Mouse (Mus musculus) cerebellum, postnatal 25 days (tissue): Measurements from ENCODE around the gene Rab11fip4.

Experiments used
- DNase-seq, 2 experiments: peaks; one replicate each; pipeline ENCODE4 v3.0.0; 2021; ENCODE audit warnings: mixed read lengths in 2 of 2

The Rab11fip4 gene

GRCm38 (mm10) chr11:79714743-79715110 is 123.7 kb downstream of the Rab11fip4 start:
- no peak for DNase-seq

- no peak for DNase-seq
Observed at GRCm38 (mm10) chr11:79715316-79715715, 124.3 kb downstream of the Rab11fip4 start.

GRCm38 (mm10) chr11:79715733-79716452 is 124.9 kb downstream of the Rab11fip4 start:
- DNase-seq = no peak

GRCm38 (mm10) chr11:79716453-79716749 is 125.4 kb downstream of the Rab11fip4 start:
- DNase-seq = no peak

- DNase-seq = no peak
Observed at GRCm38 (mm10) chr11:79717271-79717670, 126.3 kb downstream of the Rab11fip4 start.

- no peak for DNase-seq
Observed at GRCm38 (mm10) chr11:79717801-79718200, 126.8 kb downstream of the Rab11fip4 start.

GRCm38 (mm10) chr11:79718202-79718601 is 127.2 kb downstream of the Rab11fip4 start:
- DNase-seq = no peak

GRCm38 (mm10) chr11:79718829-79719346 is 127.9 kb downstream of the Rab11fip4 start:
- no peak for DNase-seq

- no peak for DNase-seq
Observed at GRCm38 (mm10) chr11:79720737-79721136, 129.7 kb downstream of the Rab11fip4 start.

- no peak for DNase-seq
Observed at GRCm38 (mm10) chr11:79722811-79723210, 131.8 kb downstream of the Rab11fip4 start.

- no peak for DNase-seq
Observed at GRCm38 (mm10) chr11:79725005-79725404, 134.0 kb downstream of the Rab11fip4 start.

GRCm38 (mm10) chr11:79729231-79730047 is 138.4 kb downstream of the Rab11fip4 start:
- peak; percentile 88 to 92 for DNase-seq

GRCm38 (mm10) chr11:79730462-79730861 is 139.4 kb downstream of the Rab11fip4 start:
- no peak for DNase-seq

GRCm38 (mm10) chr11:79731476-79731875 is 140.5 kb downstream of the Rab11fip4 start:
- no peak for DNase-seq

GRCm38 (mm10) chr11:79733013-79733412 is 142.0 kb downstream of the Rab11fip4 start:
- no peak for DNase-seq

- no peak for DNase-seq
Observed at GRCm38 (mm10) chr11:79736232-79737006, 145.4 kb downstream of the Rab11fip4 start.

- no peak for DNase-seq
Observed at GRCm38 (mm10) chr11:79737126-79737697, 146.2 kb downstream of the Rab11fip4 start.

GRCm38 (mm10) chr11:79737865-79738502 is 147.0 kb downstream of the Rab11fip4 start:
- no peak for DNase-seq

GRCm38 (mm10) chr11:79738725-79739558 is 147.9 kb downstream of the Rab11fip4 start:
- DNase-seq = peak in 1 of 2 experiments; percentile 23

- no peak for DNase-seq
Observed at GRCm38 (mm10) chr11:79740740-79741512, 149.9 kb downstream of the Rab11fip4 start.
